Comparison of ENCODE assay signal across 19 mouse cellular contexts in genomic region chr15:97112452-97113200, GRCm38 (mm10). TPM values are rescaled to one million over a fixed set of nuclear protein-coding genes. Genes with fewer than 3 reads are reported as not detected.
DNase-seq lines count a peak whose midpoint lies in the region; ATAC-seq lines count a peak whose summit lies in the region.
"Had no signal": no experiment of that assay in that cellular context is flagged by ENCODE, and none has a peak within 500 bp of the region (broad histone marks: within the 10 kb centered on the region; RNA-seq: fewer than 3 reads in every experiment).

No protein-coding gene starts in this region.

- no peaks in the 10 kb centered on the region for H3K27me3 ChIP-seq in kidney, embryonic 14.5 days (ENCODE audit: control insufficient read depth, insufficient read depth, low read length)
- H3K27me3 ChIP-seq in neural tube, embryonic 15.5 days (replicated peaks) = no peaks in the 10 kb centered on the region
- H3K27me3 ChIP-seq: liver, embryonic 15.5 days; midbrain, embryonic 15.5 days; stomach, embryonic 15.5 days had no signal

- DNase-seq in kidney, adult 18-20 months = no peak
- DNase-seq in neural tube, embryonic 10.5 days (ENCODE audit: extremely low spot score, low spot score) = peak; percentile 16
- DNase-seq in forelimb bud, embryonic 11.5 days (ENCODE audit: low read depth, low spot score) = peak; percentile 10
- peak; percentile 49 for DNase-seq in mesoderm, embryonic 11.5 days (ENCODE audit: low read depth, low spot score)
- no peak for DNase-seq in adrenal gland, postnatal 25 days
- DNase-seq: cerebellum, adult 9-10 months; gastrocnemius, postnatal 25 days; kidney, postnatal 14 days; thymus, adult 18-20 months; thymus, postnatal 4 days had no signal

- 66% methylated on average over 19 of the region's 19 CpGs for WGBS in kidney, embryonic 14.5 days
- 81% methylated on average over 19 of the region's 19 CpGs for WGBS in neural tube, embryonic 15.5 days

- 0 out of 2 replicates have a peak, but pooled peaks have one; percentile 36 for ATAC-seq in kidney, embryonic 14.5 days (ENCODE audit: low FRiP score, low TSS enrichment)
- no peak for ATAC-seq in neural tube, embryonic 15.5 days (ENCODE audit: low FRiP score)
- no peak for ATAC-seq in granulocyte monocyte progenitor cell, adult 5-6 weeks (replicated peaks; ENCODE audit: poor library complexity, severe bottlenecking)
- ATAC-seq: lung, postnatal 0 days; midbrain, embryonic 15.5 days had no signal

- H3K36me3 ChIP-seq in kidney, embryonic 14.5 days (ENCODE audit: control insufficient read depth, insufficient read depth, low read length) = no peaks in the 10 kb centered on the region
- no peaks in the 10 kb centered on the region for H3K36me3 ChIP-seq in neural tube, embryonic 15.5 days
- H3K36me3 ChIP-seq: hindbrain, embryonic 10.5 days; liver, embryonic 15.5 days; midbrain, embryonic 15.5 days; stomach, embryonic 15.5 days had no signal

- H3K4me1 ChIP-seq in kidney, embryonic 14.5 days (ENCODE audit: control insufficient read depth, insufficient read depth, low read length) = peaks cover 23% of the 10 kb centered on the region
- H3K4me1 ChIP-seq in neural tube, embryonic 15.5 days = no peaks in the 10 kb centered on the region
- H3K4me1 ChIP-seq: liver, embryonic 15.5 days; stomach, embryonic 15.5 days had no signal

- H3K4me2 ChIP-seq in kidney, embryonic 14.5 days (replicated peaks; ENCODE audit: low read depth, low read length) = no peak overlapping the region
- no peak overlapping the region for H3K4me2 ChIP-seq in neural tube, embryonic 15.5 days
- H3K4me2 ChIP-seq: liver, embryonic 15.5 days; midbrain, embryonic 15.5 days; stomach, embryonic 15.5 days had no signal

- peak overlapping the region; percentile 56; the same call in 1 of the 2 replicates for H3K27ac ChIP-seq in kidney, embryonic 14.5 days (ENCODE audit: low read depth, low read length)
- H3K27ac ChIP-seq in neural tube, embryonic 15.5 days (replicated peaks) = no peak overlapping the region
- H3K27ac ChIP-seq: hindbrain, embryonic 10.5 days; liver, embryonic 15.5 days; midbrain, embryonic 15.5 days; stomach, embryonic 15.5 days had no signal

- no peak overlapping the region for H3K9ac ChIP-seq in kidney, embryonic 14.5 days (ENCODE audit: low read depth, low read length)
- H3K9ac ChIP-seq in neural tube, embryonic 15.5 days (replicated peaks) = no peak overlapping the region
- H3K9ac ChIP-seq: liver, embryonic 15.5 days; midbrain, embryonic 15.5 days; stomach, embryonic 15.5 days had no signal

- no peaks in the 10 kb centered on the region for H3K9me3 ChIP-seq in kidney, embryonic 14.5 days (ENCODE audit: control insufficient read depth, low read length)
- no peaks in the 10 kb centered on the region for H3K9me3 ChIP-seq in neural tube, embryonic 15.5 days (replicated peaks)
- H3K9me3 ChIP-seq: hindbrain, embryonic 10.5 days; liver, embryonic 15.5 days; midbrain, embryonic 15.5 days; stomach, embryonic 15.5 days had no signal

- H3K4me3 ChIP-seq in kidney, embryonic 14.5 days (ENCODE audit: low read length) = no peak overlapping the region
- no peak overlapping the region for H3K4me3 ChIP-seq in neural tube, embryonic 15.5 days (replicated peaks)
- H3K4me3 ChIP-seq: hindbrain, embryonic 10.5 days; liver, embryonic 15.5 days; midbrain, embryonic 15.5 days; myocyte; stomach, embryonic 15.5 days had no signal

RNA-seq across cellular contexts. Expression of gene Slc38a4, which starts 56.9 kb away (rescaled TPM):
- 74.4 and 88.4 TPM in 2 replicates for polyA plus RNA-seq in kidney, embryonic 14.5 days (2014; fragmentation: Nextera tagmentation; extraction: Ambion mirVana)
- polyA plus RNA-seq in neural tube, embryonic 15.5 days (2015; fragmentation: Nextera tagmentation; extraction: Ambion mirVana) = 5.0 and 11.7 TPM in 2 replicates
- not detected in 2 replicates for total RNA-seq in granulocyte monocyte progenitor cell, adult 5-6 weeks (2014; fragmentation: Nextera tagmentation)
- total RNA-seq in granulocyte monocyte progenitor cell, adult 5-6 weeks (2017) = not detected in 2 replicates
- total RNA-seq in adrenal gland, postnatal 25 days (2021) = 5.6 and 8.5 TPM in 2 replicates

Comparison
In these comparisons a context has a peak if more than half of its experiments do, and no peak if none do; other contexts are left out.
1. DNase-seq: peak in neural tube, embryonic 10.5 days (single experiment), forelimb bud, embryonic 11.5 days (single experiment) and mesoderm, embryonic 11.5 days (single experiment); none in kidney, adult 18-20 months (single experiment) and adrenal gland, postnatal 25 days (single experiment).